Mouse (Mus musculus): Measurements from ENCODE around the gene Hspa12a.

The Hspa12a gene

DNA sequence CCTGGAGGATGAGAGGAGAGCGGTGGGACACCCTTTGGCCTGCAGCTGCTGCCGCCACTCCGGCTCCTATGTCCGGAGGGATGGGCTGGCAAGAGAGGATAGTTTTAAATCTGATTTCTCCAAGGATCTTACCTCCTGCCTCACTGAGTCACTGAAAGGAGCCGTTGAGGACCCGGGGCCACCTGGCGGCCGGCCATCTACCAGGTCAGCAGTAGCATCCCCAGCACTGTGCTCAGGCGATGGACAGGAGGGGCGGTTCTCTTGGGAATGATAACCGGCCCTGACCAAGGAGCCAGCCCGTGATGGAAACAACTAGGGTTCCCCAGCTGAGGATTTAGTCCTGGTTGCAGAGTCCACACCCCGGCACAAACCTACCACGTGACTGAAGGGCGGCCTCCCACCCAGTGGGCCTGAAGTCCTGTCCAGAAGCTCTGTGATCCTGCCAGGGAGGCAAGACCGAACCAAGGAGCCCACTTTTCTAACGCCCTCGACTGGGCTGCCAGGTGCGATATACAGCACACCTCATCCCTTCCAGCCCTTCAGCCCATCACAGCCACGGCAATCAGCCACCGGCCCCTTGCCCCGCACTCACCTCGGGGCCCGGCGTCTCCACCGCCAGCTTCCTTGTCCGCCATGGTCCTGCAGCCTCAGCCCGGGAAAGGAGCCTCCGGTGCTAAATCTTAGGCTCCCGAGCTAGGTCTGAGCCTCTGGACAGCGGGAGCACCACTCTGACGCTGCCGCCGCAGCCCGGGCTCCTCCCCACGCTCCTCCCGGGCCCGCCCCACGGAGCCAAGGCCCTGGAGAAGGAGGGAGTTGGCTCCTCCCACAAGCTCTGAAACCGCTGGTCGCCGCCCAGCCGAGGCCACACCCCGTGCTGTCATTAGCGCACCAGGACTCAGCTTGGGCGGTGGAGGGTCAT, 82.9 kb downstream of the Hspa12a start:
- DNase-seq (ENCODE audit: low read depth, low spot score), result peak; percentile 73

DNA sequence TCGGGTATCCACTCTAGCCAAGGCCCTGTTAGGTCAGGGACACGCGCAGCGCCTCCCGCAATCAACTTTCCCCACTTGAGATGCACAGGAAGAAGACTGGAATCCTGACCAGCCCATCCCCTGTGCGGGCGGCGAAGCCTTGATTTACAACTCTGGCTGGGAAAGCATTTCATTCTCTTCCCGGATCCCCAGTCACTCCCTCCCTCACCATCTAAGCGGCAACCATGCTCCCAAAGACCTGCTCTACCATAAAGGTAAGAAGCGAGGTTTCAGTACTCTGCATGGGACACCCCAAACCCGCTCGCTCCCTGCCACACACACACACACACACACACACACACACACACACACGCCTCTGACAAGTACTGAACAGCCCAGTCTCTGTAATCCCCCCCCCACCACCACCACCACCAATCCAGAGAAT, 83.6 kb downstream of the Hspa12a start:
- DNase-seq (ENCODE audit: low read depth, low spot score), result peak; percentile 24

GRCm38 (mm10) chr19:58859357-58859756, 84.1 kb downstream of the Hspa12a start:
- DNase-seq (ENCODE audit: low read depth, low spot score), result peak; percentile 41

DNA sequence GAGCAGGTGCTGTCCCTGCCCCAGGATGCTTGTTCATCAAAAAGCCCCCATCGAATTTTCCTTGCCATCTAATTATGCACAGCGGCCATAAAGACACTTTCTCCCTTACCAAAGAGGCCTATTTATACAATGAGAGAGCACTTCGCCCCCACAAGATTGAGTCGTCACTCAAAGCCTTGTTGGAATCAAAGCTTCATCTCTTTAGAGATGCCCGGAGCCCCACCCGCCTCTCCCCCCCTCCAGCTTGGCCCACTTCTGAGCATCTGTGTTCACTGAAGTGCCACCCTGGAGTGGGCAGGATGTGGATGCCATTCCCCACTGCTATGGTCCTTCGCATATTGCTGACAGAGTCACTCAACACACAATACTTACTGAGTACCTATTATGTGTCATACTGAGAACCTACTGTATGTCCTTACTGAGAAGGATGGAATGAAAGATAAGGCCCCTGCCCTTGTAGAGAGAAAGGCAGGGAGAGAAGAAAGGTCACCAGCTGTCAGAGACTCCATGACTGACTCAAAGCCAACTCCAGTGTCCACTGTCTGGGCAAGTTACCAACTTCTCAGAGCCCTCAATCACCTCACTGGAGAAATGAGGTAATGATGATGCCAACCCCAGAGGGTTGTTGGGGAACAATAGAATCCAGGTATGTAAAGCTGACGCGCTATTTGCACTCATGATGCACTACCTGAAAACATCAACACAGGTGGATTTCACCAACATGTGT, 87.2 kb downstream of the Hspa12a start:
- DNase-seq (ENCODE audit: low read depth, low spot score), result no peak

DNA sequence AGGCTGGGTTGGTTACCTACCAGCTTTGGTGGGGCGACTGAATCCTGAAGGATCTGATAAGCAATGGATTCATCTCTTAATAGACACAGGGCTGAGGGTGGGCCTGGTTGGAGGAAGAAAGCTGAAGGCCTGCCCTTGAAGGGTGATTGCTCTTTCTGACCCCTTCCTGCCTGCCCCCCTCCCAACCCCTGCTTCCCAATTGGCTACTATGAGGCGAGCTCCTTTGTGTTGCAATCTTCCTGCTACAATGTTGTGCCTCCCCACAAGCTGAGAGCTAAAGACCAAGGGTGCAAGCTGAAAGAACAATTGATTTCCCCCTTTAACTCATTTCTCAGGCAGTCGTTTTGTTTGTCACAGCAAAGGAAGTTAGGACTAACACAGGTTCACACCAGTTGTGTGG, 88.6 kb downstream of the Hspa12a start:
- DNase-seq (ENCODE audit: low read depth, low spot score), result no peak

GRCm38 (mm10) chr19:58853036-58853735, 90.3 kb downstream of the Hspa12a start:
- DNase-seq (ENCODE audit: low read depth, low spot score), result no peak

GRCm38 (mm10) chr19:58850719-58851466, 92.6 kb downstream of the Hspa12a start:
- no peak for DNase-seq (ENCODE audit: low read depth, low spot score)

DNA sequence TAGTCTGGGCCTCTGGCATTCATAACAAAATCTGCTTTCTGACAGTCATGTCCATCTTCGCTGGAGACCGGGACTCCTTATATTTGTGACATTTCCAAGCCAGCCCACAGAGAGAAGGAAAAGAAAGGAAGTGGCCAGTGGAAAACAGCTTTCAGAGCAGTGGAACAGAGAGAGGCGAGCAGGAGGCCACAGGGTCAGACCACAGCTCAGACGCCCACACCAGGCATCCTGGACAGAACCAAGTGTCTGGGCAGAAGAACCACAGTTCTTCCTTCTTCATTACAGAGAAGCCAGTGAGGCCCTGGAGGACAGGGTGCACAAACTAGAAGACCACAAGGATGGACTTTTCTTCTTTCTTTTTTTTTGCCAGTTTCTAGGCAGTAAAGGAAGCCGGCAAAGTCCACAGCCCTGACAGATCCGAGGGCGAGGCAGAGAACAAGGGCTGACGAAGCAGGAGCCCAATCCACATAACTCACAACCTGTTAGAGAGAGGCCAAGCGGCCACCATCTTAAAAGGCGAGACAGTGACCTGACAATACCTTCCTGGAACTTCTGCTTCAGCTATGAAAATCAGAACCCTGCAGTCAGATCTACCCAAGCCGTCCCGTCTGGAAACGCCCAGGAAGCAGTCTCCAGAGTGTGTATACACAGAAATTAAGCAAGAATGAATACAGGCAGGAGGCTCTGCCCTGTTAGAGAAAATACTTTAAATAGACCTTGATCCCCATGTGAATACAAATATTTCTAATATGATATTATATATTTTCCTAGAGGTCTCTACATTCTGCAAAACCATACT, 93.9 kb downstream of the Hspa12a start:
- no peak for DNase-seq (ENCODE audit: low read depth, low spot score)

DNA sequence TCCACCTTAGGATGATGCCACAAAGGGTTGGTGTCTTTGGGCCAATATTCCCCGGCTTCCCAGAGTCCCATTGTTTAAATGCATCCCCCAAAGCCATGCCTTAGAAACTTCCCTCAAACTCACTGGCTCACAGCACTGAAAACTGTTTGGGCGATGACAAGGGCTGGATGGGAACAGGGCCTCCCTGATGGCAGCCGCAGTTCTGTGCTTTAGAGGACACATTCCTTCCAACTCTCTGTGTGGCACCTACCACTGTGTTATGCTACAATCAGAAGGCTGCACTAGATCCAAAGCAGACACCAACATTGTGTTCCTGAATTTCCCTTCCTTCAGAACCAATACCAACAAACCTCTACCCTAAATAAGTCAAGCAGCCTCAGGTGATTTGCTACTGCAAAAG, 99.8 kb downstream of the Hspa12a start:
- no peak for DNase-seq (ENCODE audit: low read depth, low spot score)

- DNase-seq (ENCODE audit: low read depth, low spot score), result no peak
These were observed 102.7 kb downstream of the Hspa12a start for GRCm38 (mm10) chr19:58840721-58841271.

DNA sequence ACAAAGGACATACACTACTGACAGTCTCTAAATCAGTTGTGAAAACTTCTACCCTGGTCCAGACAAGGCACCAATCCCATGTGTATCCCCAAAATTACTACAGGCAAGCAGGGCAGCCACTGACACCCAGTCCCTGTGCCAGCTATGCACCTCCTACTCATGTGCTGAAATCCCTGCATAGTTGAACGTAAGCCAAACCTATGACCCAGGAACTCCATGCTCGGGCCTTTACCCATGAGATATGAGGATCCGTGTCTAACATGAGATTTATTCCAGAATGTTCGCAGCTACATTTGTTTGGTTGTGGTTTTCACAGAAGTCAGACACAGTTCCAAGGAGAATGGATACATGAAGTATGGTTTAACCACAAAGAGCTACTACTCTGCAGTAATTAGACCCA, 103.6 kb downstream of the Hspa12a start:
- DNase-seq (ENCODE audit: low read depth, low spot score), result no peak

- DNase-seq (ENCODE audit: low read depth, low spot score), result no peak
These were observed 104.1 kb downstream of the Hspa12a start for GRCm38 (mm10) chr19:58839345-58839744.

DNA sequence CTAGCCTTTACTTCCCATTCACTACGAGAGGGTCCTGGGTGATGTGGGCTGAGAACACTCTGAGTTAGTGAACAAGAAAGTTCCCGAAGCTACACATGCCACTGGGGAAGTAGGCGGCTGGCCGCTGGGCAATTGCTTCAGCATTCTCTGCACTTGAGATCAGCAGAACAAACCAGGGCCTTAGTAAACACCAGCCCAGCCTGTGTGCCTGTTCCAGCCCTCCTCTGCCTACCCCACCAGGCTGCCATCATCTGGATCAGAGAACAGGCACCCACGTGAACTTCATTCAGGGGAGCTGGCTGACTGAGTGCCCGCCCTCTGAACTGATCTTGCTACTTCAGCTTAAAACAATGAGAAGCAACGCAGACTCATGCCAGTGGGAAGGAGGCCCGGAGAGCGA, 104.7 kb downstream of the Hspa12a start:
- DNase-seq (ENCODE audit: low read depth, low spot score), result no peak

GRCm38 (mm10) chr19:58833639-58834180, 109.7 kb downstream of the Hspa12a start:
- DNase-seq (ENCODE audit: low read depth, low spot score), result no peak

DNA sequence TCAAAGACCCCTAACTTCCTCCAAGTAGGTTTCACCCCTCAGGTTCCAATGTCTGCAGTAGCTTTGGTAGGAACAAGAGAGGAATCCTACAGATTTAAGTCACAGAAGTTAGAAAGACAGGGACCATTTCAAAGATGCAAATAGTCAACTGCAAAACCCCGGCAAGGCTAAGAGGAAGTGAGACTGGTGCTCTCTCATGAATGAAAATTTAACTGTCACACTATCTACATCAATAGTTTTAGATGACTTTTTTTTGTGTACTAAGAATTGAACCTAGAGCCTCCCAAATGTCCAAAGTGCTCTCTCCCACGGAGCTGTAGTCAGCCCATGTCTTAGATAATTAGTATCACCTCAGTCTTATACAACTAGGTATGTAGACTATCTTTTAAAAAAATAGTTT, 110.5 kb downstream of the Hspa12a start:
- no peak for DNase-seq (ENCODE audit: low read depth, low spot score)

- DNase-seq (ENCODE audit: low read depth, low spot score), result no peak
These were observed 112.1 kb downstream of the Hspa12a start for GRCm38 (mm10) chr19:58831280-58831922.

DNA sequence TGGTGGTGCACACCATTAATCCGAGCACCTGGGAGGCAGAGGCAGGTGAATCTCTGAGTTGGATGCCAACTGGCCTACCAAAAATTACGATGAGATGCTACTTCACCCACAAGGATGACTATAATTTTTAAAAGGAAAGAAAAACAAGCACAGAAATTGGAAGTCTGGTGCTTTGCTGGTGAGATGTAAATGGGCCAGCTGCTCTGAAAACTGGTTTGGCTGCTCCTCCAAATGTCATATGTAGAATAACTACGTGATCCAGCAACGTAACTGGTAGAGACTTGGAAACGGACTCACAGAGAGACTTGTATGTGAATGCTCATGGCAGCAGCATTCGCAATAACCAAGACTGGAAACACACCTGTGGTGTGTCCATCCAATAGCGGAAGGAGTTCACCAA, 113.3 kb downstream of the Hspa12a start:
- DNase-seq (ENCODE audit: low read depth, low spot score), result no peak

DNA sequence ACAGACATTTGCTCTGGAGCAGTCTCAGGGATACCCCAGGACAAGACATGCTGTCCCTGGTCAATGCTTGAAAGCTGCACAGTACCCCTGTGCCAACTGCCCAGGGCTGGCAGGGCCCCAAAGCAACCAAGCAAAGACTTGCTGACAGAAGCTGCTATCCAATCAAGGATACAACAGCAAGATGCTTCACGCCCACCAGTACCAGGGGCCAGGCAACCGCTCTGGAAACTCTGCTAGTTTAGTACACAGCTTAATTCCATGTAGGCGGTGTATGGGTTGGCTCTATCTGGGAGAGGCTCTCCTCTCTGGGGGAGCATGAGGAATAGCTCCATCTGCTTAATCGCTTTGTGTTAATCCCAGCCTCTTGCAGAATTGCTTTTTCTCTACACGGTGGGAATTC, 113.9 kb downstream of the Hspa12a start:
- DNase-seq (ENCODE audit: low read depth, low spot score), result no peak

DNA sequence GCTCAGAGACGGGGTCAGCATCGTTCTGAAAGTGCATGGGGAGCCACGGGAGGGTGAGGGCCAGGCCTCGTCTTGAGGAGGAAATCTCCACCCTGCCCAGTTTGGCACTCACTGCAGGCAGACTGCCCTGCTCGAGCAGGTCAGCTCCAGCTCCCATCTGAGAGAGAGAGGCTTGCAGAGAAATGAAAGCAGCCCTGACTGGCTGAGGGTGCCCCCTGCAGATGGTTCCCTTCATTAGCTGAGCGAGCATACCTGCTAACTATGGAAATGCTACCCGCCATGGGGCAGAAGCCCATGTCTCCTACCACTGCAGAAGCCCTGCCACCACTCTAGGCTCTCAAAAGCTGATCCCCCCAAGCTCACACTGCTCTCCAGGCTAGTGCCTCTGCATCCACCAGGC, 115.8 kb downstream of the Hspa12a start:
- no peak for DNase-seq (ENCODE audit: low read depth, low spot score)

- no peak for DNase-seq (ENCODE audit: low read depth, low spot score)
These were observed 119.1 kb downstream of the Hspa12a start for GRCm38 (mm10) chr19:58824316-58824715.
